Mouse (Mus musculus) layer of hippocampus, postnatal 10 days (tissue): Measurements from ENCODE around the gene Irf6. TPM values are rescaled to one million over a fixed set of nuclear protein-coding genes. Genes with fewer than 3 reads are reported as not detected.

Experiments
- DNase-seq, 2 experiments: peaks; one replicate each; pipeline ENCODE4 v3.0.0; 2021; ENCODE audit warnings: low spot score in 2 of 2
- total RNA-seq, 2 experiments: library from RNA; stranded (reverse); gene quantifications; 2 replicates each; pipeline ENCODE4 v1.2.3; 2021

Gene Irf6
- total RNA-seq, 2 experiments from 2014 or later = 1.0 TPM

- DNase-seq = no peak
Observed at GRCm38 (mm10) chr1:193156316-193157110, 3.6 kb downstream of the Irf6 start.

DNA sequence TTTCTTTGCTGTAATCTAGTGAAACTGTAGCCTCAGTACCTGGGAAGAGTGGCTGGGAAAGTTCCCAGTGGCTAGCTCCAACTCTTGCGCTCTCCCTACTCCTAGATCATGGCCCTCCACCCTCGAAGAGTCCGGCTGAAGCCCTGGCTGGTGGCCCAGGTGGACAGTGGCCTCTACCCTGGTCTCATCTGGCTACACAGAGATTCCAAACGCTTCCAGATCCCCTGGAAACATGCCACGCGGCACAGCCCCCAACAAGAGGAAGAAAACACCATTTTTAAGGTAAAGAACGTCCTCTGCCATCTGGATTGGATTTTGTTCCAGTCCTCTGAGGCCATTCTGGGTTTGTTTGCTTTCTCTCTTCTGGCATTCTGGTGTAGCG lies 4.2 kb downstream of the Irf6 start:
- DNase-seq = no peak

- no peak for DNase-seq
Observed at GRCm38 (mm10) chr1:193159163-193159562, 6.3 kb downstream of the Irf6 start.

- no peak for DNase-seq
Observed at GRCm38 (mm10) chr1:193159613-193160012, 6.7 kb downstream of the Irf6 start.

DNA sequence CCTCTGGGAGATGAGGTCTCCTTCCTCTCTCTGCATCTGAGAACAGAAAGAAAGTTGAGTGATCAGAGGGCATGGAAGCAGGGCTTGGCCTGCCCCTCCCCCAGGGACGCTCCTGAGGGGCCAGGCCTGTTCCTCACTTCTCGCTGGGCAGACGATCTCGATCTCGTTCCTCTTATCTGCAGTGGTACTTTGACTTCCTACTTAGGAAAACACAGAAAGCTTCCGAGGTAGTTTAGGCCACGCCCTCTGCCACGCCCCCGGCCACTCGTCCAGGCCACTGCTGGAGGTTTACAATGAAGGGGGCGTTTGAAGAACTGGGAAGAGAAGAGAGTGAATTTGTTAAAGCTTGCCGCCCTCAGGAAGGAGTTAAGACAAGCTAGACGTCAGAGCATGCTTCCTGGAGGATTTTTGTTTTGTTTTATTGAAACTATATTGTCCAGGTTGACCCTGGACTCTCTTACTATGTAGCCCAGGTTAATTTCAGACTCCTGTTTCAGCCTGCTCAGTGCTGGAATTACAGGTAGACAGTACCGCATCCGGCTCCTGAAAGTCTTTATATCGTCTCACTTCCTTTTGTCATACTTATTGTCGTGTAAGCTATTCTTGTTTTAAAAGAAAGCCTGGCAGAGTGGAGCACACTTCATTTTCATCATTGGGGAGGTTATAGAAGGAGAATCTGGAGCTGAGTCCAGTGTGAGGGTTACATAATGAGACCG lies 7.6 kb downstream of the Irf6 start:
- DNase-seq = peak in 1 of 2 experiments; percentile 41

DNA sequence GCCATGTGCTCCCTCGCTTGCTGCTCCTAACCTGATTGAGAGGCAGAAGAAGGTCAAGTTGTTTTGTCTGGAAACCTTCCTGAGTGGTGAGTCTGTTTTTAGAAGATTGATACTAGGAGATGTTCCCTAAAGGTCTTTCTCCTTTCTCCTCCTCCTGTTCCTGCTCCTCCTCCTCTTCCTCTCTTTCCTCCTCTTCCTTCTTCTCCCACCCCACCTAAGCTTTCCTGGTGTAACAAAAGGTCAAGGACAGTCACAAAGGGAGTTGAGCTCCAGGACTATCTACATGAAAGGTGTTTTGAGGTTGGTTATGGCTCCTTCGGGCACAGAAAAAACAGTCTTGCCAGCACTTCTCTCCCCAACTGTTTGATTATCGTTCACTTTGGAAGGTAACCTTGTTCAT lies 14.8 kb downstream of the Irf6 start, which contains the start of gene A130010J15Rik:
Gene A130010J15Rik (plus strand): TSS at position 301 of the 400 bp plus-strand sequence.
- DNase-seq = no peak

- DNase-seq = no peak
Observed at GRCm38 (mm10) chr1:193169228-193169627, 16.3 kb downstream of the Irf6 start.

GRCm38 (mm10) chr1:193169856-193170255 lies 16.9 kb downstream of the Irf6 start:
- no peak for DNase-seq

GRCm38 (mm10) chr1:193172991-193173809 lies 20.3 kb downstream of the Irf6 start:
- DNase-seq = peak; percentile 92

- DNase-seq = no peak
Observed at GRCm38 (mm10) chr1:193173810-193174129, 20.9 kb downstream of the Irf6 start.

DNA sequence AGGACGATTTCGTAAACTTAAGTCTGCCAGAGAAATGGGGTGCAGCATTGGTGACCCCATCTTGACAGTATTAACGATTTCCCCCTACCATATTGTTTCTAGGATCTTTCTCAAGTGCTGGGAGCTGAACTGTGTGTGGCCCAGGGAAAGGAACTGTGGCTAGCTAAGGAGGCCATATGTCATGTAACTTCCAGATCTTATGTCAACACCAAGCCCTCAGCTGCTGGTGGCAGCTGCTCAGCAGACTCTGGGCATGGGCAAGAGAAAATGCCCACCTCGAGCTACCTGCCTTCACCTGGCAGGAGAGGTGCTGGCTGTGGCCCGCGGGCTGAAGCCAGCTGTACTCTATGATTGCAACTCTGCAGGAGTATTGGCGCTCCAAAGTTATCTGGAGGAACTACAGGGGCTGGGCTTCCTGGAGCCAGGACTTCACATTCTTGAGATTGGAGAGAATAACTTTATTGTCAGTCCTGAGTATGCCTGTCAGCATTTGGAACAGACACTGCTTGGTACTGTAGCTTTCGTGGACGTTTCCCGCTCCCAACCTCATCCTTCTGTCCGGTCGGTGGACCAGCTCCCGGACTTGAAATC lies 21.3 kb downstream of the Irf6 start:
- DNase-seq = no peak

DNA sequence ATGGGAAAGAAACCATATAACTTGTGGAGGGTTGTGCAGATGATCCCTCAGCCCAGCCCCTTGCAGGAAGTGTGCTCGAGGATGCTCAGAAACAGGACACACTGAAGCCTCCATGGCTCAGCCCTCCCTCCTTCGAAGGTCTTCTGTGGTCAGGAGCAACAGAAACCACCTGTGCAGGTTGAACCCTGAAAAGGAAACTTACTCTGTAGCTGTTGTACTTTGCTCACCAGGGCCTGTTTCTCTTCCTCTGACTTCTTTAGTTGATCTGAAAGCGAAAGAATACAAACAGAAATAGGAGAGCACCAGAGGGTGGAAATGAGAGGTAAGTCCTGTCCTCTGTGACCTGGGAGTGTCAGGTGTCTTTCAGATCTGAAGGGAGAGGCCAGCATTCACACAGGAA lies 28.2 kb downstream of the Irf6 start:
- DNase-seq = no peak

DNA sequence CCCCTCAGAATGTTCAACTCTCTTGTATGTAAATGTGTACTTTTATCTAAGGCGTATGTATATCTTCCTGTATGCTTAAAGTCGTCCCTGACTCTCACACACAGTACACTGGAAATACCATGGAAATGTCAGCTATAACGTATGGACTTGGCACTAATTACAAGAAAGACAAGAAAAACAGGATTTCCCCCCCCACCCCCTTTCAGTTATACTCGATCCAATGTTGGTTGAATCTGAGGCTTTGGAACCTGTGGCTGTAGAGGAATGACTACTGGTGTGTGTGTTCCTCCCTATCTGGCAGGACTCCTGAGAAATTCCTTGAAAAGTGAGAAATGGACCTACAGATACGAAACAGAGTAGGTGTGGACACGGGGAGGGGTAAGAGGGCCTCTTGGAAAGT lies 35.3 kb downstream of the Irf6 start:
- DNase-seq = no peak

- no peak for DNase-seq
Observed at GRCm38 (mm10) chr1:193189151-193189621, 36.3 kb downstream of the Irf6 start.

DNA sequence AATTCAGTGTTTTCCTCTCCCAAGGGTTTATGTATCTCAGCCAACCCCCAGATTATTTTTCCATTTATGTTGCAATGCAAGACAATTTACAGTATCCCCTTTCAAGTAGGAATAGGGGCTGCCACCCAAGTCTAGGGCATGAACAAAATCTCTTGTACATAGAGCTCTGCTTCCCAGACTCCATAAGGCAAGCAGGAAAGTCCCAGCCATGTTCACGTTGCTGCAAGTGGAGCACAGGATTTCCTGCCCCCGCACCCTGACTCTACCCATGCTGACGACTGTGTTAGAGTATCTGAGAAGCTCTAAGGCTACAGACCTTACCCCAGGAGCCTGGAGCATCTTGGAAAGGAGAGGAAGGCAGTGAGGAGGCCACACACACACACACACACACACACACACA lies 36.9 kb downstream of the Irf6 start:
- DNase-seq = no peak

GRCm38 (mm10) chr1:193191675-193192283 lies 38.9 kb downstream of the Irf6 start:
- DNase-seq = no peak

DNA sequence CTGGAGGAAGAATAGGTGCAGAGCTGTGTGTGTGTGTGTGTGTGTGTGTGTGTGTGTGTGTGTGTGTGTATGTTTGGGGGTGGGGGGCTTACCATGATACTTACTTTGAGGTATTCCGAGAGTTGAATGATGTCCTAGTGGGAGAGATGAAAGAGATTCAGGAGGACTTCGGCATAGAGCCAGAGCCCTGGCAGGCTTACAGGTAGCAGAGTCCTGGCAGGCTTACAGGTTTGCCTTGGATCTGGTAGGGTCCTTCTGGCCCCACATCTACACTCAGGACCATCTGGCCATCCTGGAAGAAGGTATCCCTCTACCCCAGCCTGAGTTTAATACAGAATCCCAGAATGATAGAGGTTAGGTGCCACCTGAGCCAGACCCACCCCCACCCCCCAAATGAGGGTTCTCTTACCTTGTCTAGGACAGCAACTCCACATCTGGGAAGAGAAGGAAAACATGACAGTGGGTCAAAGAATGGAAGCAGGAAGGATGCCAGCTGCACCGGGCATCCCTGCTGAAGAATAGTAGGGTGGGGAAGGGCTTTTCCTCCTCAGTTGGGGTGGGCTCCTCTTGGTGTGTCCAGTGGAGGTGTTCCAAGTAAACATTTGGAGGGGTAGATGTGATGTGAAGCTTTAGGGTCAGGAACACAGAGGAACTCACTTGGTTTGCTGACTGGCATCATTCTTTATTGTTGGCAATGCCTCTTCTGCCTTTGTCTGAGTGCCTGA lies 41.7 kb downstream of the Irf6 start:
- no peak for DNase-seq

DNA sequence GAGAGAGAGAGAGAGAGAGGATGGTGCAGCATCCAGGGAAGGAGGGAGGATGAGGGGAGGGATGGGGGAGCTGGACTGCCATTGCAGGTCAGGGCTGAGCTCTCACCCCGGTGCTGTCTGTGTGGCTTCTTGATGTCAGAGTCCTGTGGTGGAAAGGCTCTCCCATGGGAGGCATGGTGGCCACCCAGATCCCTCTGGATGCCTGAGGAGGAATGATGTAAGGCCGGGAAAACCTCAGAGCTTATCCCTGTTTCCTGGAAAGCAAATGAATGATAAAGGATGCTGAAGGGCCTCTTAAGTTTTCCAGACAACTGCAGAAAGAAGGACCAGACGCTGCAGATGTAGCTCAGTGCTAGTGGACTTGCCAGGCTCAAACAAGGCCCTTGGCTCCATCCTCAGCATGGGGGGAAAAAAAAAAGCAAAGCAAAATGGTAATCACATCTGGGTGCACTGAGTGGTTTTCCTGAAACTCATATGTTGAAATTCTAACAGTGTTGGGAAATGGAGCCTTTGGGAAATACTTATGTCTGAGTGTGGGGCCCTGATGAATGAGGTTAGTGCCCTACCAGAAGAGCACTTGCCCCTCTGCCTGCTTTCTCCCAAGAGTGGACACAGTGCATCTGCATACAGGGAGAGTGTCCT lies 42.4 kb downstream of the Irf6 start:
- DNase-seq = no peak

DNA sequence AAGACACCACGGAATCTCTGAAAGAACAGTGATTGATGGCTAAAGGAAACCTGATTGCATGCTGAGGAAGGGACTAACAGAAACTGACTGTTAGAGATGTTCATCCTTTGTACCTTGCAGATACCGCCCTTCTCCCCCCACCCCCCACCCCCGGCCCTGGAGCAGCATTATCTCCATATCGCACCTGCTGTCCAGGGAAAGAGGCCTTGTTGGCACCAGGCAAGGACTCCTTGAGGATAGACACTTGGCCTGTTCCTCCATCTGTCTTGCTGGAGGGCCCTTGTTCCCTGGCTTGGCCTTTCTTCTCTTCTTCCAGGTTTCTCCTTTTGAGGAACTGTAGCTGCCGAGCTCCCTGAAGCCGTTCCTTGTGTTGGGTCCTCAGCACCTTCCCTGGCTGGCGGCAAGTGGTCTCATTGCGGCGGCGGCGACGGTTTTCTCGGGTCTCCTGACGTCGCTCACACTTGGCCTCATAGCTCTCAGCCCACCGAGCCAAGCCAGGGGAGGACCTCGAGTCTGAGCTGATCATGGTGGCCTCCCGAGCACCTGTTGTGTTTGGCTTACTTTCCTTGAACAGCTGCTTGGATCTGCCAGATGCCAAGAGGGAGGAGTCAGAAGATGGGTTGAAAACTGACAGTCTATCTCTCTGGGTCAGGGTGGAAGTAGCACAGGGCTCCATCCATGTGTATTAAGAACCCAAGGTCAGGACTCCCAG lies 44.7 kb downstream of the Irf6 start:
- no peak for DNase-seq
